Mouse (Mus musculus) limb, embryonic 15.5 days (tissue): ENCODE results near the gene Atic. TPM values are rescaled to one million over a fixed set of nuclear protein-coding genes. Genes with fewer than 3 reads are reported as not detected.

Experiments
- ATAC-seq: fragments of 200-750 bp; cut with Nextera tagmentation; 2 replicates; pipeline ENCODE4 v1.8.0; 2017; ENCODE audit warnings: low read depth, moderate TSS enrichment; ENCODE audit not compliant: insufficient number of reproducible peaks, low FRiP score, low TSS enrichment
- H3K27ac ChIP-seq: fragments of 300-500 bp; sonication (generic); 2 replicates; pipeline ENCODE4 v1.5.1; 2015; ENCODE audit warnings: moderate library complexity, mild to moderate bottlenecking, inconsistent platforms
- H3K27me3 ChIP-seq: fragments of 300-500 bp; sonication (generic); 2 replicates; pipeline ENCODE4 v1.6.1; 2015; ENCODE audit warnings: inconsistent platforms
- H3K36me3 ChIP-seq: fragments of 300-500 bp; sonication (generic); 2 replicates; pipeline ENCODE4 v1.6.1; 2015; ENCODE audit warnings: inconsistent platforms
- H3K4me1 ChIP-seq: fragments of 300-500 bp; sonication (generic); 2 replicates; pipeline ENCODE4 v1.6.1; 2015; ENCODE audit warnings: inconsistent platforms
- H3K4me2 ChIP-seq: fragments of 300-500 bp; sonication (generic); 2 replicates; pipeline ENCODE4 v1.6.1; 2015; ENCODE audit warnings: mild to moderate bottlenecking, inconsistent platforms
- H3K4me3 ChIP-seq: fragments of 300-500 bp; sonication (generic); 2 replicates; pipeline ENCODE4 v1.5.1; 2015; ENCODE audit warnings: mild to moderate bottlenecking, inconsistent platforms
- H3K9ac ChIP-seq: fragments of 300-500 bp; sonication (generic); 2 replicates; pipeline ENCODE4 v1.6.1; 2015; ENCODE audit warnings: inconsistent platforms
- H3K9me3 ChIP-seq: fragments of 300-500 bp; sonication (generic); 2 replicates; pipeline ENCODE4 v1.6.1; 2016; ENCODE audit warnings: inconsistent platforms
- WGBS: fragments of 180-500 bp; shearing (Covaris S2); methylation state at CpG from one replicate; pipeline ENCODE4 v1.1.7; 2015; 5-methylcytosine and 5-hydroxymethylcytosine counted together
- polyA plus RNA-seq: library from polyadenylated mRNA; unstranded; fragments of >200 nt; fragmentation: Nextera tagmentation; extraction: Ambion mirVana; gene quantifications from 2 replicates; pipeline ENCODE4 v1.2.1, GENCODE M21; 2015

Gene Atic
- 56.6 and 62.2 TPM in 2 replicates for polyA plus RNA-seq

DNA sequence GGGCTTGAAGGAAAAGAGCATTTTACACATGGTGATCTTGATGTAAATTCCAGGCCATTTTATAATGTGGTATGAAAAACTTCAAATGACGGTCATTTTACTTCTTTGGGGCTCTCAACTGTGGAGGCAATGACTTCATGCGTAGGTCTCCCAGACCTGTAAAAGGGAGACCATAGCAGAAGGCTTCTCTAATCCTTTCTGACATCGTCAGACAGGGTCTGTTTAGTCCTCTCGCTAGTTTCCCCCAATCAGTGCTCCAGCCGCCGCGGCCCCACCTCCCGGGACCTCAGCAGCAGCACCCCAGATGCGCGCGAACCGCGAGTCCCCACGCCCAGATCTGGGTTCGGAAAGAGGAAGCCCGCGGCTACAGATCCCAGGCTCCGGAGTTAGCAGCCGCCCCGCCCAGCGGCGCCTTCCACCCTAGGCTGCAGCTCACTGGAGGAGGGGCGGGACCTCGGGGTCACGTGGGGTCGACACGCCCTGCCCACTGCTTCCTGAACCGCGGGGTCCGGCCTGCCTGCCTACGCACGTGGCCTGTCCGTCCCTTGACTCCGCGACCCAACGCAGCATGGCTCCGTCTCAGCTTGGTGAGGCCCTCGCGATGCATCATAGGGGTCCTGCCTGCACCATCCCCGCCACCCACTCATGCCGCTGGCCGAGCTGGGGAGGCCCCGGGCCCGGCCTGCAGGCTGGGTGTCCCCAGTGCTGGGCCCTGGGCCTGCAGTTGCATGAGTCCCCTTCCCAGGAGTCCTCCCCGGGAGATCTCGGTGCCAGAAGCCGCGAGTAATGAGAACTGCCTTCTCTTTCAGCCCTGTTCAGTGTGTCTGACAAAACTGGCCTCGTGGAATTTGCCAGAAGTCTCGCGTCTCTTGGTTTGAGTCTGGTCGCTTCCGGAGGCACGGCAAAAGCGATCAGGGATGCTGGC, at the start of gene Atic:
Gene Atic (plus strand): TSS at position 463 of the 925 bp plus-strand sequence.
- Histone ChIP-seq H3K9ac (peak within 1 kb of the TSS; percentile 74), H3K36me3 (peaks cover 28% of the 10 kb centered on the region), H3K4me1 (peaks cover 9% of the 10 kb centered on the region; the same call in 1 of the 2 replicates), H3K27ac (peak within 1 kb of the TSS; percentile 84), H3K27me3 (no peaks in the 10 kb centered on the region), H3K4me2 (peak within 1 kb of the TSS; percentile 88), H3K9me3 (no peaks in the 10 kb centered on the region), H3K4me3 (peak within 1 kb of the TSS; percentile 75)
- under 1% methylated on average over 55 of the region's 55 CpGs for WGBS
- peak; percentile 99 for ATAC-seq

DNA sequence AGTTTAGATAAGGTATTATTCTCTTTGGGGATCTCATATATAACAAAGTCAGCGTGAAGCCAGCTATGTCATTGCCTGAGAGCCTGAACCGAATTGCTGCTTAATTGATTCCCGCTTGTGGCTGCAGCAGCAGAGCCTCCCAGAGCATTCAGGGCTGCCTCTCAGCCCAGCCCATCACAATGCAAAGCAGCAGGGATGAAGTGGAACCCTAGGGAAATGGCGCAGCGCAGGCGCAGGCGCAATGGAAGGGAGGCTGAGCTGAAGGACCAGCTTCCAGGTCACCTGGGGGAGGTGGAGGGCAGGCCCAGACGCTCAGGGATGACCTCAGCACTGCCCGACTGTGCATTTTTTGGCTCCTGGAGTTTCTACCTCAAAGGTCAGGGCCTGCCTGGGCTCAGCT, 49.7 kb upstream of the Atic start:
- H3K4me1 ChIP-seq = peaks cover 3% of the 10 kb centered on the region; the same call in 1 of the 2 replicates
- H3K9me3 ChIP-seq = no peaks in the 10 kb centered on the region
- no peaks in the 10 kb centered on the region for H3K27me3 ChIP-seq
- no peaks in the 10 kb centered on the region for H3K36me3 ChIP-seq
- H3K9ac ChIP-seq = no peak overlapping the region
- H3K27ac ChIP-seq = no peak overlapping the region
- no peak overlapping the region for H3K4me3 ChIP-seq
- no peak overlapping the region for H3K4me2 ChIP-seq
- 17% methylated on average over 9 of the region's 9 CpGs for WGBS
- ATAC-seq = no peak

DNA sequence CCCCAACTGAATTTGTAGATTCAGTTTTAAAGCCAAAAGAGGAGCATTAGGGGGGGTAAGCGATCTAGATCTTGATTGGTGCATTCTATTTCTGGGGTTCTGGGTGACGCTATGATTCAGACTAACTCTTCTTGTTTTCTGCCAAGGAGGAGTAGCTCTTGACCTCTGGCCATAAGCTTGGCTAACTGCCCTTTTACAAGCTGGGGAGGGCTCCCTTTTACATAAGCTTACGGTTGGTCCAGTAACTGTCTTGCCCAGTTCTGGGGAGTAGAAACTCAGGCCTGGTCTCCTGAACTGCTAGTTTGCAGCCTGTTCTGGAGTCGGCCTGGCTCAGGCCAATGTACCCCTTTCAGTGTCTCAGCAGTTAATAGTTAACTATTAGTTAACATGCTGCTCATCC, 41.9 kb upstream of the Atic start:
- Histone ChIP-seq H3K9me3 (no peaks in the 10 kb centered on the region), H3K36me3 (no peaks in the 10 kb centered on the region), H3K4me2 (no peak overlapping the region), H3K4me3 (no peak overlapping the region), H3K9ac (no peak overlapping the region), H3K4me1 (no peaks in the 10 kb centered on the region), H3K27ac (no peak overlapping the region), H3K27me3 (no peaks in the 10 kb centered on the region)
- 87% methylated on average over 4 of the region's 4 CpGs for WGBS
- ATAC-seq = no peak

DNA sequence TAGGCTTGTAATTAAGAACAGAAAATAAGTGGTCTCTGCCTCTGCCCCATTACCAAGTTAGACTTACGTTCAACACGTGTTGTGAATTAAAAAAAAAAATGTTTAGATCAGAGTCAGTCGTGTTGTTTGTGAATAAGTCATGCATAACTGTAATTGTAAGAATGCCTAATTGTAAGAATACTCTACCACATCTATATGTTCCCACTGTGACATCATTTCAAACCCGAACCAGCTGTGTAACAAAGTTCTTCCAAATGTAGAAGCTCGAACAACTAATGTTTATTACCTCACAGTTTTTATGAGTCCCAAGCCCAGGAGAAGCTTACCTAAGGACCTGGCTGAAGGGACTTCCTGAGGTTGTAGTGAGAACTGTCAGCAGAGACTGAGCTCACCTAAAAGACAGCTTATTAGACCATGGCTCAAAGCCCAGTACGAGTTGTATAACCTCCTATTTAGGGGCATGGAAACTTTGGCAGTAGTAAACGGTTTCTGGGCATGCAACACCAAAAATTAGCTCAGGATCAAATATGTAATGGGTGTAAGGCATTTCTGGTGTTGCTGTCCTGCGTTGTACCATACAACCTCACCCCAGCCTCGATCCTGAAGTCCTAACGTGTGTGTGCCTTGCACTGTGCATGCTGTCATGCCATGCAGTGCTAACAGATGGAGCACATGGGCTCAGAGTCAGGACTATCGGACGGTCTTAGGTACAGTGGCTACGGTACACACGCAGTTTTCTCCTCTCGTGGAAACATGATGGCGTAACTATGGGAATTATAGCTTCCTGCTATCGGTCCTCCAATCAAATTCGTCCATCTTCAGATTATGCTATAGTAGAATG, 27.9 kb upstream of the Atic start:
- no peak overlapping the region for H3K4me2 ChIP-seq
- H3K27me3 ChIP-seq = no peaks in the 10 kb centered on the region
- no peak overlapping the region for H3K4me3 ChIP-seq
- 54% methylated on average over 18 of the region's 18 CpGs for WGBS
- H3K9me3 ChIP-seq = no peaks in the 10 kb centered on the region
- no peaks in the 10 kb centered on the region for H3K36me3 ChIP-seq
- H3K4me1 ChIP-seq = peaks cover 5% of the 10 kb centered on the region; the same call in 1 of the 2 replicates
- no peak overlapping the region for H3K27ac ChIP-seq
- H3K9ac ChIP-seq = no peak overlapping the region
- peak; percentile 69; the same call in 1 of the 2 replicates for ATAC-seq

DNA sequence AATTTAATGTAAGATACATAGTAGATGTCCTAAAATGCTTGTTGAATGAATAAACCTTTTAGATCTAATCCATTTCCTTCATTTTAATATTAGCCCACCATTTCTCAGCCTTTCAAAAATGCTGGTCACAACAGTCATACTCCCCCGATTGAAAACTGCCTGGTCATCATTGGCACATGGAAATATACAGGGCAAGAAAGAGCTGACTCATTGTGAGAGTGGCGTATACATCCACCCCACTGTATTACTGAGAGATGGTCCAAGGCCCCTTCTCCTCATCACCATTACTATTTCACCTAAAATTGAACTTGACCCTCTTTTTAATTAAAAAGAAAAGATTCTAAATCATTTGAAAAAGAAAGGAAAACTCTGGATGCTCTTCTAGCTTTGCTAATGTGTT, 26.2 kb upstream of the Atic start:
- no peaks in the 10 kb centered on the region for H3K9me3 ChIP-seq
- H3K9ac ChIP-seq = no peak overlapping the region
- 83% methylated on average over 2 of the region's 2 CpGs for WGBS
- H3K27me3 ChIP-seq = no peaks in the 10 kb centered on the region
- H3K27ac ChIP-seq = no peak overlapping the region
- ATAC-seq = no peak
- peaks cover 5% of the 10 kb centered on the region; the same call in 1 of the 2 replicates for H3K4me1 ChIP-seq
- no peak overlapping the region for H3K4me2 ChIP-seq
- no peak overlapping the region for H3K4me3 ChIP-seq
- no peaks in the 10 kb centered on the region for H3K36me3 ChIP-seq

DNA sequence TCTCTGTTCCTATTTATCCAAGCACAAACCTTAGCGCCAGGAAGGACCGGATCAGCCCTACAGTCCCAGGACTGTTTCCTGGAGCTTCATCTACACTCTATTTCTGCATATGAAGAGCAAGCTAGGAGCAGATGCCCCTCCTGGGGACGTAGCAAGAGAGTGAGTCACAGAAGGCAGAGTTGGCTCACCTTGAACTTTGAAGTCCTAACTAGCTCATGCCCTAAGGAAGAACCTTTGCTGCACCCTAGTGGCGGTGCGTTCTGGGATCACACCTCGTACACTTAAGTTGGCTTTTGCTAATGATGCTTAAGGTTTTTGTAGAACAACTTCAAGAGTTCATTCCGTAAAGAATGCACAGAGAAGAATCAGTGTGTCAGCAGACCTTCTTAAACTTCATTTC, 25.3 kb upstream of the Atic start:
- Histone ChIP-seq H3K27me3 (no peaks in the 10 kb centered on the region), H3K9ac (no peak overlapping the region), H3K4me2 (no peak overlapping the region), H3K27ac (no peak overlapping the region), H3K4me3 (no peak overlapping the region), H3K4me1 (peaks cover 5% of the 10 kb centered on the region; the same call in 1 of the 2 replicates), H3K36me3 (no peaks in the 10 kb centered on the region), H3K9me3 (no peaks in the 10 kb centered on the region)
- 20% methylated on average over 7 of the region's 7 CpGs for WGBS
- ATAC-seq = no peak

DNA sequence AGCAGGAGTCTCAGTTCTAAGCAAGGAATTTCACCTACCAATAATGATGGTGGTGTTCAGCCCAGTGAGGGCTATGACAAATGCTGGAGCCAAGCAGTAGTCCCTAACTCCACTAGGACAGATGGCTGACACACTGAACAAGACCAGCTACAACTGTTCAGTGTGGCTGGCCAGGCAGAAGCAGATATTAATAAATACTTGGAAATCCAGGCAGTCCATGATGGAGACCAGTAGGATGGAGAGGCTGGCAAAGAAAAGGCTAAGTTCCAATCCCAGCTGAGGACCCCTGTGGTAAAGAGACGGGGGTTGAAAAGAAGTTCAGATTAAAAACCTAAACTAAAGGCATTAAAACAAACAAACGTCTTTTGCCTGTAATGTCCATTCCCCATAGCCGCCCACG, 17.3 kb upstream of the Atic start:
- no peak overlapping the region for H3K27ac ChIP-seq
- no peak overlapping the region for H3K4me2 ChIP-seq
- no peak overlapping the region for H3K9ac ChIP-seq
- no peak for ATAC-seq
- H3K27me3 ChIP-seq = no peaks in the 10 kb centered on the region
- no peaks in the 10 kb centered on the region for H3K36me3 ChIP-seq
- 84% methylated on average over 4 of the region's 4 CpGs for WGBS
- H3K4me3 ChIP-seq = no peak overlapping the region
- H3K9me3 ChIP-seq = no peaks in the 10 kb centered on the region
- H3K4me1 ChIP-seq = no peaks in the 10 kb centered on the region

DNA sequence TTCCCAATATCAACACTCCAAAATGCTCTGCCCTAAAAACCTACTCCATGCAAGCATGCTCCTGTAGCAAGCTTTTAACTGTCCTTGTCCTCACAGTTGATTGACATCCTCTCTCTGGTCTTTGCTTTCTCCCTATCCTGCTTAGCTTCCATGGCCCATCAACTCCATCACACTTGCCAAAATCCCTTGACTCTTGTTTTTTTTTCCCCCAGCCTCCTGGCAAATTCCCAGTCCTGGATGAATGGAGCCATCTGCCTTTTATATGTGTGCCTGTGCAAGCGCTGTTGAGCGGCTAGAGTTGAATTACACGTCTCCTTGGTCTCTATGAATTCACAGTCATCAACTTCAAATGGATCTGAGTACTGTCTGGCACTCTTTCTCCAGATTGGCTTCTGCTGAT, 16.5 kb upstream of the Atic start:
- Histone ChIP-seq H3K36me3 (no peaks in the 10 kb centered on the region), H3K4me1 (no peaks in the 10 kb centered on the region), H3K9ac (no peak overlapping the region), H3K4me2 (no peak overlapping the region), H3K4me3 (no peak overlapping the region), H3K27ac (no peak overlapping the region), H3K9me3 (no peaks in the 10 kb centered on the region), H3K27me3 (no peaks in the 10 kb centered on the region)
- no peak for ATAC-seq
- WGBS = 70% methylated on average over 3 of the region's 3 CpGs

DNA sequence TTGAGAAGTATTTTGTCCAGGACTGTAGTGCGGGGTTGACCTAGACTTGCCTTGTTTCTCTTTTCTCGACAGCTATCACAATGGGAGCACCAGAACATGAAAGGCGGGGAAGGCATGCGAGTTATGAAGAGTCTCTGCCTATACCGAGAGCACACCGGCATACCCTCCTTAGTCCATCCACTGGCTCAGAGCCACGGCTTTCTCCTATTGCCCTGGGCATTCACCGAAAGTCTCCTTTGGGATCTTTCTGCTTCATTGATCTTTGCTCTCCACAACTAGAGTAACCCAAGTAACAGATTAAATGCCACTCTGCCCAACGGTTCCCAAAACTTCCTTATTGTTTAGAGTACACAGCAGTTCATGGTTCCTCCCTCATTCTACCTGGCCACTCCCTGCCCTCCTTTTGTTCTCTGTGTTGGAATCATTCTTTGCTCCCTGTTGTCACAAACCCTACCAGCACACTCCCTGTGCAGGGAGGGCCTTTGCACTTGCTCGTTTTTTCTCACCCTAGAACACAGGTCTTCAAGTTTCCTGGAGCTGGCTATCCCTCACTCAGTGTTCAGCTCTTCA, 6.2 kb upstream of the Atic start:
- Histone ChIP-seq H3K27ac (no peak overlapping the region), H3K27me3 (no peaks in the 10 kb centered on the region), H3K9me3 (no peaks in the 10 kb centered on the region), H3K4me3 (no peak overlapping the region), H3K4me2 (no peak overlapping the region), H3K9ac (no peak overlapping the region), H3K36me3 (no peaks in the 10 kb centered on the region), H3K4me1 (no peaks in the 10 kb centered on the region)
- 83% methylated on average over 10 of the region's 10 CpGs for WGBS
- no peak for ATAC-seq

DNA sequence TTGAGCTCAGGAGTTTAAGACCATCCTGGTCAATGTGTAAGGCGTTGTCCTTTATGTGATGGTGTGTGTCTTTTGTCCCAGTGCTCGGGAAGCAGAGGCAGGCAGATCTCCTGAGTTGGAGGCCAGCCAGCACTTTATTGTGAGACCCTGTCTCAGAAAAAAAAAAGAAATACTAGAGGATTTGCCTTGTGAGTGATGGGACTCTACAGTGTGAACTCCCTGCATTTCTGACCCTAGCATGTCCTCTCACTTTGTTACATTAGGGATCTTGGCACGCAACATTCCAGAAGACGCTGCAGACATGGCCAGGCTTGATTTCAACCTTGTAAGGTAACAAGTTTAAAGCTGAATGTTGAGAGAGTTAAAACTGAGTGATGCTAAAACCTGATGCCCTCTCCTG, 3.7 kb downstream of the Atic start:
- Histone ChIP-seq H3K36me3 (peaks cover 52% of the 10 kb centered on the region), H3K27me3 (no peaks in the 10 kb centered on the region), H3K27ac (no peak overlapping the region), H3K4me3 (no peak overlapping the region), H3K4me2 (no peak overlapping the region), H3K9me3 (no peaks in the 10 kb centered on the region), H3K9ac (no peak overlapping the region), H3K4me1 (peaks cover 9% of the 10 kb centered on the region; the same call in 1 of the 2 replicates)
- ATAC-seq = no peak
- 96% methylated on average over 4 of the region's 4 CpGs for WGBS

DNA sequence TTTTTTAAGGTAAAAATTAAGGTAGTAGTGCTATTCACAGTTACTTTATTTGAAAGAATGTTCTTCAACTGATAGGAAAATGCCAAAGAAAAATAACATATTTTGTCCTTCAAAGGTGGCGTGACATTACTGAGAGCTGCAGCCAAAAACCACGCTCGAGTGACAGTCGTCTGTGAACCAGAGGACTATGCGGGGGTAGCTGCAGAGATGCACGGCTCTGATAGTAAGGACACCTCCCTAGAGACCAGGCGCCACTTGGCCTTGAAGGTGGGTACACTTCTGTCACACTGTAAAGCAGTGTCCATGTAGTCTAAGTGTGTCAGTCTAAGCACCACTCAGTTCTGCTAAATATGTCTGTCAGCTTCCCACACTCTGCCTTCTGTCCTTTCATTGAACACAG, 7.3 kb downstream of the Atic start:
- no peak overlapping the region for H3K9ac ChIP-seq
- H3K4me2 ChIP-seq = no peak overlapping the region
- peaks cover 76% of the 10 kb centered on the region for H3K36me3 ChIP-seq
- no peaks in the 10 kb centered on the region for H3K27me3 ChIP-seq
- no peak overlapping the region for H3K4me3 ChIP-seq
- H3K4me1 ChIP-seq = peaks cover 7% of the 10 kb centered on the region; the same call in 1 of the 2 replicates
- ATAC-seq = no peak
- no peak overlapping the region for H3K27ac ChIP-seq
- 93% methylated on average over 7 of the region's 7 CpGs for WGBS
- no peaks in the 10 kb centered on the region for H3K9me3 ChIP-seq
